Comparison of ENCODE assay signal across 8 mouse cellular contexts in the genomic region with DNA sequence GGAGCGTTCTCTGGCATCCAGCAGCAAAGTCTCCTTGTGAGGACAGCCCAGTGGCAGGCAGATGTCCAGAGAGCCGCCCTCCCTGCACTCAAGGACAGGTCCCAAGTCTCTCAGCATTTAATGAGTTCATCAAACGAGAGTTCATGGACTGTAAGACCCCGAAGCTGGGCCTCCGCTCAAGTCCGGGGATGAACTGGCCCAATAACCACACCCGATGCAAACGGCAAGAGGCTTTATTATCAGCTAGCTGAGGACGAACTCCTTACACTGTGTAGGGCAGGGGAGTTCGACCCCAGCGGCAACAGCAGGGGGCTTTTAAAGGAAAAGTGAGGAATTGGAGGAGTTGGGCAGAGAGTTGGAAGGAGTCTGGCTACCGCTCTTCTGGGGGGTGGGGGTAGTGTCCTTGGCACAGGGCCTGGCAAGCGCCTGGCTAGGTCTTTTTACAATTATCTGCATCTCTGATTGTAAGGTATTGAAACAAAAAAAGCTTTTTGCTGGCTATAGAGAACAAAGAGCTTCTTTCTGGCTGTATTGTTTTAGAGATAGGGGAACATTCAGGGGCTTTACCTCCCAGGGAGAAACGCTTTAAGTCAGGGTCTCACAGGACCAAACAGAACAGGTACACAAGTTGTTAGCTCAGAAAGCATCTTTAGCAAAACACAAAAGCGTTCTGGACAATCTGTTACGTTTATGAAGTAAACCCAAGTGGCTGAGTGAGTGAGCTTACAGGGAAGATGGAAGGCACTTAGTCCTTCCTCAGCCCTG.
A peak's percentile ranks its signal among the peaks of the same experiment; 100 is the strongest.
DNase-seq lines count a peak whose midpoint lies in the region; ATAC-seq and TF ChIP-seq lines count a peak whose summit lies in the region.

No protein-coding gene starts in this region.

- ATAC-seq in forebrain, embryonic 13.5 days: no peak
- ATAC-seq in forebrain, embryonic 16.5 days: no peak
- no peak for ATAC-seq in forebrain, postnatal 0 days
- 0 out of 2 replicates have a peak, but pooled peaks have one; percentile 28 for ATAC-seq in intestine, embryonic 15.5 days
- ATAC-seq in stomach, embryonic 14.5 days (ENCODE audit: insufficient number of reproducible peaks, insufficient read depth, low FRiP score, low read depth): peak; percentile 33; the same call in 1 of the 2 replicates

- peak overlapping the region; percentile 27; the same call in 1 of the 2 replicates for H3K4me2 ChIP-seq in forebrain, embryonic 13.5 days
- no peak overlapping the region for H3K4me2 ChIP-seq in forebrain, embryonic 16.5 days (ENCODE audit: low read length)
- H3K4me2 ChIP-seq in forebrain, postnatal 0 days (ENCODE audit: low read depth): no peak overlapping the region
- 0 out of 2 replicates have a peak overlapping the region, but pooled peaks have one; percentile 18 for H3K4me2 ChIP-seq in intestine, embryonic 15.5 days (replicated peaks)
- no peak overlapping the region for H3K4me2 ChIP-seq in stomach, embryonic 14.5 days (replicated peaks; ENCODE audit: low read depth, low read length)

- DNase-seq in forebrain, postnatal 0 days: no peak
- DNase-seq in layer of hippocampus, adult 8-10 months (ENCODE audit: low spot score in 2 of 2): no peak
- no peak for DNase-seq in thymus, postnatal 4 days

- H3K9ac ChIP-seq in forebrain, embryonic 13.5 days: no peak overlapping the region
- no peak overlapping the region for H3K9ac ChIP-seq in forebrain, embryonic 16.5 days (replicated peaks; ENCODE audit: low read depth, low read length)
- 0 out of 2 replicates have a peak overlapping the region, but pooled peaks have one; percentile 6 for H3K9ac ChIP-seq in forebrain, postnatal 0 days
- no peak overlapping the region for H3K9ac ChIP-seq in intestine, embryonic 15.5 days
- no peak overlapping the region for H3K9ac ChIP-seq in stomach, embryonic 14.5 days (replicated peaks; ENCODE audit: low read depth, low read length)

- H3K27ac ChIP-seq in forebrain, embryonic 13.5 days: no peak overlapping the region
- H3K27ac ChIP-seq in forebrain, embryonic 16.5 days (ENCODE audit: low read length): no peak overlapping the region
- H3K27ac ChIP-seq in forebrain, postnatal 0 days (ENCODE audit: low read depth, low read length): no peak overlapping the region
- H3K27ac ChIP-seq in intestine, embryonic 15.5 days: no peak overlapping the region
- no peak overlapping the region for H3K27ac ChIP-seq in stomach, embryonic 14.5 days (ENCODE audit: low read length)

- H3K9me3 ChIP-seq in forebrain, embryonic 13.5 days (replicated peaks): no peaks in the 10 kb centered on the region
- H3K9me3 ChIP-seq in forebrain, embryonic 16.5 days (ENCODE audit: control insufficient read depth, low read length): no peaks in the 10 kb centered on the region
- no peaks in the 10 kb centered on the region for H3K9me3 ChIP-seq in E14TG2a.4 (ENCODE audit: low read length)
- H3K9me3 ChIP-seq in forebrain, postnatal 0 days (ENCODE audit: low read length): no peaks in the 10 kb centered on the region
- H3K9me3 ChIP-seq in intestine, embryonic 15.5 days: no peaks in the 10 kb centered on the region
- H3K9me3 ChIP-seq in stomach, embryonic 14.5 days (ENCODE audit: control insufficient read depth, low read depth, low read length): no peaks in the 10 kb centered on the region

- no peaks in the 10 kb centered on the region for H3K27me3 ChIP-seq in forebrain, embryonic 13.5 days
- H3K27me3 ChIP-seq in forebrain, embryonic 16.5 days (replicated peaks; ENCODE audit: control insufficient read depth, insufficient read depth, low read length): no peaks in the 10 kb centered on the region
- H3K27me3 ChIP-seq in E14TG2a.4 (ENCODE audit: insufficient read depth, low read length): no peaks in the 10 kb centered on the region
- H3K27me3 ChIP-seq in forebrain, postnatal 0 days (ENCODE audit: insufficient read depth, low read length): no peaks in the 10 kb centered on the region
- H3K27me3 ChIP-seq in intestine, embryonic 15.5 days (replicated peaks): no peaks in the 10 kb centered on the region
- H3K27me3 ChIP-seq in stomach, embryonic 14.5 days (ENCODE audit: control insufficient read depth, insufficient read depth, low read length): no peaks in the 10 kb centered on the region

- H3K36me3 ChIP-seq in forebrain, embryonic 13.5 days (ENCODE audit: poor library complexity, severe bottlenecking): no peaks in the 10 kb centered on the region
- H3K36me3 ChIP-seq in forebrain, embryonic 16.5 days (ENCODE audit: control insufficient read depth, insufficient read depth): no peaks in the 10 kb centered on the region
- peaks cover 8% of the 10 kb centered on the region; the same call in 1 of the 2 replicates for H3K36me3 ChIP-seq in E14TG2a.4 (ENCODE audit: insufficient read depth, low read length)
- H3K36me3 ChIP-seq in forebrain, postnatal 0 days (ENCODE audit: insufficient read depth): no peaks in the 10 kb centered on the region; the same call in 1 of the 2 replicates
- no peaks in the 10 kb centered on the region for H3K36me3 ChIP-seq in intestine, embryonic 15.5 days
- H3K36me3 ChIP-seq in stomach, embryonic 14.5 days (ENCODE audit: control insufficient read depth, insufficient read depth, low read length): no peaks in the 10 kb centered on the region; the same call in 1 of the 2 replicates

- WGBS in forebrain, embryonic 13.5 days: 9% methylated on average over 16 of the region's 16 CpGs
- whole genome bisulfite sequencing in forebrain, embryonic 16.5 days: 12% methylated on average over 16 of the region's 16 CpGs
- 13% methylated on average over 16 of the region's 16 CpGs for WGBS in forebrain, postnatal 0 days
- 47% methylated on average over 16 of the region's 16 CpGs for WGBS in intestine, embryonic 15.5 days
- 30% methylated on average over 16 of the region's 16 CpGs for WGBS in stomach, embryonic 14.5 days

- no peak for TF ChIP-seq CTCF in E14TG2a.4 (conservative IDR thresholded peaks at IDR 0.05; ENCODE audit: low read length)
- TF ChIP-seq CTCF in forebrain, postnatal 0 days (IDR thresholded peaks at IDR 0.05; ENCODE audit: low read depth): no peak

- peaks cover 11% of the 10 kb centered on the region for H3K4me1 ChIP-seq in forebrain, embryonic 13.5 days
- H3K4me1 ChIP-seq in forebrain, embryonic 16.5 days (replicated peaks; ENCODE audit: control insufficient read depth, insufficient read depth, low read length): peaks cover 9% of the 10 kb centered on the region
- peaks cover 29% of the 10 kb centered on the region for H3K4me1 ChIP-seq in E14TG2a.4 (replicated peaks; ENCODE audit: low read depth, low read length)
- peaks cover 4% of the 10 kb centered on the region; the same call in 1 of the 2 replicates for H3K4me1 ChIP-seq in forebrain, postnatal 0 days (ENCODE audit: insufficient read depth)
- H3K4me1 ChIP-seq in intestine, embryonic 15.5 days (replicated peaks): peaks cover 8% of the 10 kb centered on the region
- H3K4me1 ChIP-seq in stomach, embryonic 14.5 days (ENCODE audit: control insufficient read depth, insufficient read depth, low read length): no peaks in the 10 kb centered on the region; the same call in 1 of the 2 replicates

- H3K4me3 ChIP-seq in forebrain, embryonic 13.5 days: no peak overlapping the region
- no peak overlapping the region for H3K4me3 ChIP-seq in forebrain, embryonic 16.5 days (replicated peaks; ENCODE audit: low read length)
- H3K4me3 ChIP-seq in E14TG2a.4 (replicated peaks; ENCODE audit: low read length): peak overlapping the region; percentile 53
- no peak overlapping the region for H3K4me3 ChIP-seq in forebrain, postnatal 0 days (ENCODE audit: low read depth, low read length)
- H3K4me3 ChIP-seq in intestine, embryonic 15.5 days (replicated peaks): no peak overlapping the region
- H3K4me3 ChIP-seq in stomach, embryonic 14.5 days (ENCODE audit: low read depth, low read length): no peak overlapping the region

Comparison
In these comparisons a context has a peak if more than half of its experiments do, and no peak if none do; other contexts are left out.
1. H3K4me2 ChIP-seq: peak in forebrain, embryonic 13.5 days (single experiment) and intestine, embryonic 15.5 days (single experiment); none in forebrain, embryonic 16.5 days (single experiment), forebrain, postnatal 0 days (single experiment) and stomach, embryonic 14.5 days (single experiment).
2. ATAC-seq: peak in intestine, embryonic 15.5 days (single experiment) and stomach, embryonic 14.5 days (single experiment); none in forebrain, embryonic 13.5 days (single experiment), forebrain, embryonic 16.5 days (single experiment) and forebrain, postnatal 0 days (single experiment).